Mouse (Mus musculus) stomach, adult 2 months (tissue): ENCODE measurements around the gene Tcf3. TPM values are rescaled to one million over a fixed set of nuclear protein-coding genes. Genes with fewer than 3 reads are reported as not detected.

Experiments used
- polyA plus RNA-seq: library from polyadenylated mRNA; depleted of rRNA; stranded (reverse); fragments of >200 nt; gene quantifications from 2 replicates; pipeline ENCODE4 v1.2.3, GENCODE M21; 2012; rRNA removed

Tcf3 gene
- 34.4 and 36.4 TPM in 2 replicates for polyA plus RNA-seq

GRCm38 (mm10) chr10:80433513-80434232, at the start of gene Tcf3:
TSS of gene Tcf3 (minus strand) at chr10:80433647.

GRCm38 (mm10) chr10:80406684-80407501, 26.6 kb downstream of the Tcf3 start, which contains the start of gene Uqcr11:
TSS of gene Uqcr11 (minus strand) at chr10:80406830.

GRCm38 (mm10) chr10:80399191-80399972, 34.1 kb downstream of the Tcf3 start, which contains the start of gene Mbd3:
TSS of gene Mbd3 (minus strand) at chr10:80399550.

GRCm38 (mm10) chr10:80387522-80387959, 45.9 kb downstream of the Tcf3 start, which contains the start of gene Mex3d:
TSS of gene Mex3d (minus strand) at chr10:80387659.

Other genes with a start within 250 kb of the Tcf3 start
- gene Mum1, start 207.2 kb downstream of the Tcf3 start, polyA plus RNA-seq: 11.7 and 16.0 TPM in 2 replicates
- gene Ndufs7, start 184.5 kb downstream of the Tcf3 start, polyA plus RNA-seq: 611 and 945 TPM in 2 replicates
- 17.6 and 31.4 TPM in 2 replicates for gene Gamt, start 172.6 kb downstream of the Tcf3 start, polyA plus RNA-seq
- 56.6 and 62.6 TPM in 2 replicates for gene Dazap1, start 172.2 kb downstream of the Tcf3 start, polyA plus RNA-seq
- 607 and 796 TPM in 2 replicates for gene Rps15, start 141.2 kb downstream of the Tcf3 start, polyA plus RNA-seq
- gene Apc2, start 137.7 kb downstream of the Tcf3 start, polyA plus RNA-seq: 0.72 and 0.77 TPM in 2 replicates
- 36.0 and 44.8 TPM in 2 replicates for gene 2310011J03Rik, start 113.1 kb downstream of the Tcf3 start, polyA plus RNA-seq
- gene Pcsk4, start 104.1 kb downstream of the Tcf3 start, polyA plus RNA-seq: 5.0 and 5.9 TPM in 2 replicates
- 5.4 and 6.8 TPM in 2 replicates for gene Reep6, start 103.7 kb downstream of the Tcf3 start, polyA plus RNA-seq
- gene Adamtsl5, start 85.2 kb downstream of the Tcf3 start, polyA plus RNA-seq: 19.8 and 25.0 TPM in 2 replicates
- gene Plk5, start 77.2 kb downstream of the Tcf3 start, polyA plus RNA-seq: 0.57 and 0.63 TPM in 2 replicates
- gene Mex3d, start 46.0 kb downstream of the Tcf3 start, polyA plus RNA-seq: 11.5 and 24.4 TPM in 2 replicates
- 66.7 and 84.7 TPM in 2 replicates for gene Mbd3, start 34.1 kb downstream of the Tcf3 start, polyA plus RNA-seq
- 1,239 and 1,853 TPM in 2 replicates for gene Uqcr11, start 26.8 kb downstream of the Tcf3 start, polyA plus RNA-seq
- 1.2 and 1.8 TPM in 2 replicates for gene Onecut3, start 61.2 kb upstream of the Tcf3 start, polyA plus RNA-seq
- gene Atp8b3, start 105.5 kb upstream of the Tcf3 start, polyA plus RNA-seq: not detected in 2 replicates
- 24.4 and 24.8 TPM in 2 replicates for gene Rexo1, start 127.9 kb upstream of the Tcf3 start, polyA plus RNA-seq
- 17.2 and 26.0 TPM in 2 replicates for gene Klf16, start 143.7 kb upstream of the Tcf3 start, polyA plus RNA-seq
- gene Abhd17a, start 156.7 kb upstream of the Tcf3 start, polyA plus RNA-seq: 263 and 463 TPM in 2 replicates
- 91.7 and 103 TPM in 2 replicates for gene Scamp4, start 169.2 kb upstream of the Tcf3 start, polyA plus RNA-seq
- 10.5 and 14.2 TPM in 2 replicates for gene Adat3, start 169.2 kb upstream of the Tcf3 start, polyA plus RNA-seq
- gene Gm49322, start 172.4 kb upstream of the Tcf3 start, polyA plus RNA-seq: 0.62 and 1.2 TPM in 2 replicates
- gene Csnk1g2, start 189.2 kb upstream of the Tcf3 start, polyA plus RNA-seq: 114 and 151 TPM in 2 replicates
- 38.9 and 41.5 TPM in 2 replicates for gene Btbd2, start 223.4 kb upstream of the Tcf3 start, polyA plus RNA-seq
- gene Mknk2, start 244.5 kb upstream of the Tcf3 start, polyA plus RNA-seq: 165 and 210 TPM in 2 replicates